Mouse (Mus musculus) R1 (cell line): Measurements from ENCODE around the gene Agbl3.
A peak's percentile ranks its signal among the peaks of the same experiment; 100 is the strongest.

ENCODE experiments used
- DNase-seq: peaks from one replicate; pipeline ENCODE4 v3.0.0-alpha.2; 2018; ENCODE audit warnings: low read depth, low spot score

The Agbl3 gene

DNA sequence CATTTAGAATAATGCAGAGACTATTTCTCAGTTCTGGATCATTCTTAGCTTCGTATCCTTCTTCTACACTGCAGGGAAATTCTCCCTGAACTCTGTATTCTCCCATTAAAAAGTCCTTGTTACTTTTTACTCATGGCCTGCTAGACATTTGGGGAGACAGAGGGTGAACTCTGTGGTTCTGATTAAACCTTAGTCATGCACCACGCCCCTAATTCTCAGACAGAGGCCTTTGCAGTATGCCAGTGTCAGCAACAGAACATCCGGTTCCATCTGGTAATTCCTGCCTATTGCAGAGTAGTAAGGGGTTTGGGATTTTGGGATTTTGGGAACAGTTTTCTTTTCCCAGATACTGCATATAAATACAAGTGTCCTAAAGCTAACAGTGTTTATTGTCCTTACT is 16.6 kb downstream of the Agbl3 start:
- DNase-seq: no peak

DNA sequence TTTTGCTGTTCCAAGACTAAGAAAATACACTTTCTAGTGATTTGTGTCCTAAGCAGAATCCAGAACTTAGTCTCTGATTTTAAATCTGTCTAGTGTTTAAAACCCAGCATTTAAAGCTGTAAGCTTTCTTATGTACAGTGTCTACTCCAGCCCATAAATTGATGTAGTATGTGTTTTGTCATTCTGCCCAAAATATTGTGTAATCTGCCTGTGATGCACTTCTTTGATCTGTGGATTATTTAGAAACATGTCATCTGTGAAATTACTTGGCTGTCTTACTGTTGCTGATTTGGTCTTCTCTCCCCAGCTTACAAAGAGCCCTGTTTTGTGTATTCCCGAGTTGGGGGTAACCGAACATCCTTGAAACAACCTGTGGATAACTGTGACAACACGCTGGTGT is 17.7 kb downstream of the Agbl3 start:
- no peak for DNase-seq

DNA sequence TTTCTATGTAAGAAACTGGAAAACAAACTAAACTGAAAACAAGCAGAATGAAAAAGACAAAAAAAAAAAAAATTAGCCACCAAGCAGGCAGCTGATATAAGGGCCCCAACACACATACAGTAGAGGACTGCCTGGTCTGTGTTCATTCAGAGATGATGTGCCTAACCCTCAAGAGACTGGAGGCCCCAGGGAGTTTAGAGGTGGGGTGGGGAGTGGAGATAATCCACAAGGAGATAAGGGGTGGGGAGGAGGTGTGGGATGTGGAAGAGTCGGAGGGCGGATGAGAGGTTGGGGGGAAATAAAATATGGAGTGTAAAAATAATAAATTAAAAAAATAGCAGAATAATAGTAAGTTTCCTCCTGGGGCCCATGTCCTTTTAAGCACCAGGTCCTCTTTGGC is 25.4 kb downstream of the Agbl3 start:
- DNase-seq: no peak

DNA sequence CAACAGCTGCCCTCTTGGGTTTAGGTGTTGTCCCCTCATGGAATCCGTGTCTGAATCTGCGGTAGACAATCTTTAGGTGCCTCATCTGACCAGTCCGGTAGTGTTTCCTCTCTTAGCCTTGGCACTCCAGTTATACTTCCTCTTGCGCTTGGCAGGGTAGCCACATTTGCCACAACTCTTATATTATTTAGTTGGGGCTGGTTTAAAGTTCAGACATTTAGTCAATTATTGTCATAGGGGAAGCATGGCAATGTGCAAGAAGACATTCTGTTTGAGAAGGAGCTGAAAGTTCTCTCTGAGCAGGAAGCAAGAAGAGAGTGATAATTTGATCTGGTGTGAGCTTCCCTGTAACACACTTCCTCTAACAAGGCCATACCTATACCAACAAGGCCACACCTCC is 30.4 kb downstream of the Agbl3 start:
- no peak for DNase-seq

DNA sequence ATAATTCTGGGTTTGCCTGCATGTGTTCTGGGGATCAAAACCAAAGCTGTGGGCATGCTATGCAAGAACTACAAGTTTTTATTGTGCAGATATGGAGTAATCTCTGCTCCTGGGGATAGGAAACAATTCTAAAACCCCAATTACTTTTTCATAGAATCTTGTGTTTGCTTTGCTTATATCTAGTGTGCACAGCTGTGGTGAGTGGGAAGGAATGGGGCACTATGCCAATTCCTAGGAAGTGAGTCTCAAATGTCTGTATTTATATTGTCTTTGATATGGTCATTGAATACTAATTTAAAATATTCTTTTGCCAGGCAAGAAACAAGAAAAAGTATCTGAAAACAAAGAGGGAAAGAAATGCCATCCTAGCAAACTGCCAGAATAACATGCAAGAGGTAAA is 44.2 kb downstream of the Agbl3 start:
- DNase-seq: no peak

- no peak for DNase-seq
Observed at GRCm38 (mm10) chr6:34832352-34832751, 52.1 kb downstream of the Agbl3 start.

DNA sequence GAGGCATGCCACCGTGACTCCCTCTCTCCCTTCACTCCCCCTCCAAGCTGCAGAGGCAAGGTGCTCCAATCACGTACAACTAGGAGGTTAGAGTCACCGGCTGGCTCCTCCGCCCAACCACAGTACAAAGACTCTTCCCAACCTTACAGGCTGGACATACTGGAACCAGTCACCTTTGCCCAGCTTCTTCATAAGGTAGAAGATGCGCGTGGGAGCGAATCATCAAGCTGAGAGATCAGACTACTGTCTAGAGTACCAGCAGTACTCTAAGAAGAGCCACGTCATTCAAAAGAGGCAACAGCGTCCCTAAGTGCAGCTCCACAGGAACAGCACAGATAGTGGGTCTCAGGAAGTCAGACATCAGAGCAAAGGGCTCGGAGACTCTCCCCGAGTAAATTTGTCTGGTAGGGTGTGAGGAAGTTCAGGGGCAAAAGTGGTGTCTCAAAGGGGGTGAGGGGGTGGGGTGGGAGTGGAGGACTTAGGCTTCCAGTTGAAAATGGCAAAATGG is 81.4 kb downstream of the Agbl3 start:
- DNase-seq: no peak

- no peak for DNase-seq
Observed at GRCm38 (mm10) chr6:34862381-34862780, 82.1 kb downstream of the Agbl3 start.

DNA sequence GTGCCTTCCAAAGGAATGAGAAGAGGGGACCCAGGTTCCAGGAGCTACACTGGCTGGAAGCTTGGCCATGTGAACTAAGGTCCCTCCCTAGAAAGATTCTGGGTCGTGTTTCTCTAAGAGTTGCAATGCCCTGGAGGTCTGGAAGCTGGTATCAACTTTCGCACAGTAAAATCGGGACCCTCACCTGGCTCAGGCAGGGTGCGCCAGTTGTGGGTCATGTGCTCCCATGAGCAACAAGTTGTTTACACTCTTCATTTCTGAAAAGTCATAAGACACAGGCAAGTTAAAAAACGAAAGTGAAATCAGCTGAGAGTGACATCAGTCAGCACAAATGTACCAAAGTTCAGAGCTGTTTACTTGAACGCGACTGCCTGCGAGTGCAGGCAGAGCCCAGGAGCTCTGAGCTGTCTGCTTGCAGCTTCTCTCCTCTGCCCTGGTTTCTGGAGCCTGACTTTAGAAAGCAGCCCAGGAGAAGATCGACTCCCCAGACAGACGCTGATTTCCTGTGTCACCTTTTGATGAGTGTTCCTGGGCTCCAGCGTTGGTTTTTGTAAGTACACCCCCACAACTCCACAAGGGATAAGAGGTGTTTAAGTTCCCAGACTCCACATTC is 82.7 kb downstream of the Agbl3 start, which contains the start of gene Tmem140:
Gene Tmem140 (plus strand): TSS at position 356 of the 613 bp plus-strand sequence.
- DNase-seq: no peak

DNA sequence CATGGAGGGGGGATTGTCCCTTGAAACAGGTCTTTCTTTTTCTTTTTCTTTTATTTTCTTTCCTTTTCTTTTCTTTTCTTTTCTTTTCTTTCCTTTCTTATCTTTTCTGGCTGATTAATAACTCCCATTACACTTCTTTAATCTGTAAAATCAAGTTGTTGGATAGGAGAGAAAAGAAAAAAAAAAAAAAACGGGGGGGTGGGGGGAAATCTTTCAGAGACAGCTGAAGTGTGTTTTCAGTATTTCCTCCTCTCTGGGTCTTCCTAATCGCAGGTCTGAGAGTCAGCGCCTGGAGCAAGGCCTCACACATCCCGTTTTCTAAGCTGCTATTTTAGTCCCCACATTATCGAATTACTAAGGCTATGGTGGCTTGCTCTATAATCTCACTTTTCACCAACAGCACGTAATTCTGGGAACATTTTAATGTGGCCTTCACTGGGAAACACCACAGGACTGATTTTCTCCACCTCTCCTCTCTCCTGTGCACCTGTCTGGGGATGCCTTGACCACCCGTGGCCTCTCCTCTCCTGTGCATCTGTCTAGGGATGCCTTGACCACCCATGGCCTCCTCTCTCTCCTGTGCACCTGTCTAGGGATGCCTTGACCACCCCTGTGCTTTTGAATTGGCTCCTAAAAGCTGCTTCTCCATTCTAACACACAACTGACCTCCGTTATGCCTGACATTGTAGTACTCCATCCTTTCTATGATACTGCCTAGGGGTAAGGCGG is 83.7 kb downstream of the Agbl3 start:
- DNase-seq: no peak

GRCm38 (mm10) chr6:34865213-34865612 is 85.0 kb downstream of the Agbl3 start:
- no peak for DNase-seq

GRCm38 (mm10) chr6:34865711-34866593 is 85.7 kb downstream of the Agbl3 start:
- DNase-seq: no peak

DNA sequence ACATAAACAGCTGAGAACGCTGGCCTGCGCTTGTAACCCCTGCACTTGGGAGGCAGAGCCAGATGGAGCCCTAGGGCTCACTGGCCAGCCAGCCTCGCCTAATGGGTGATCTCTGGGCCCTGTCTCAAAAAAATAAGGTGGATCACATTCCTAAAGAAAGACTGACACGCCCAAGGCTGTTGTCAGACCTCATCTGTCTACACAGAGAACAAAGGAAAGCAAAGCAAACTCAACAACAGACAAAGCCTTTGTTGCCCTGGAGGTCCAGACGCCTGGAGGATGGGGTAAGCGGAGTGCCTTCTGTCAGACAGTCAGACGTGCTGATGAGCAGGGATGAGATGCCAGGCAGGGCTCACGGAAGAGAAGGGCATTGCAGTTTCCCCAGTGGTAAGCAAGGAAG is 86.6 kb downstream of the Agbl3 start:
- DNase-seq: peak; percentile 82

DNA sequence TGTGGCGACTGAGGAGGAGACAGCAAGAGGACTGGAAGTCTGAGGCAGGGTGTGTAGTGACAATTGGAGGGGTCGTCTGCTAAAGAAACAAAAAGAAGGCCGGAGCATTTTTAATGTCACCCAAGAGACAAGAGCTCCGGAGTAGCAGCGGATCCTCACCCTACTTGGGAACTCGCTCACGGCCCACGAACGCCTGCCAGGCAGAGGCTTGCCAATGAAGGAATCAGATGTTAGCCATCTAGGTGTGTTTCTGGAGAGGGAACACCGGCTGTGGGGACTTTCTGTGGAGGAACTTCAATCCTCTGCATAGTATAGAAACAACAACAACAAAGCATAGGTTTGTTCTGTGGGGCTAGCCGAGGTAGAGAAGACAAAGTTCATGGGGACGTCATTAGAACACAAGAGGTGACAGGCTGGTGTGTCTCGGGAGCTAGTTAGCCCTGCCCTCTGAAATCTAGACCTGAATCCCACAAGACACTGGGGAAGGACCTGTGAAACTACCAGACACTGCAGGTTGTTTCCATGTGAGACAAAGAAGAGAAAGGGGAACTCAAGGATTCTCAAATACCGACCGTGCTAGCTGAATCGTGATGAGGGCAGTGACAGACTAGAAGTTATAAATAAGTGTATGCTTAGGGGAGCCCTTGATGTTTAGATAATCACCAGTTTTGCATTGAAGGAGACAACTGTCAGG is 87.2 kb downstream of the Agbl3 start:
- DNase-seq: no peak

DNA sequence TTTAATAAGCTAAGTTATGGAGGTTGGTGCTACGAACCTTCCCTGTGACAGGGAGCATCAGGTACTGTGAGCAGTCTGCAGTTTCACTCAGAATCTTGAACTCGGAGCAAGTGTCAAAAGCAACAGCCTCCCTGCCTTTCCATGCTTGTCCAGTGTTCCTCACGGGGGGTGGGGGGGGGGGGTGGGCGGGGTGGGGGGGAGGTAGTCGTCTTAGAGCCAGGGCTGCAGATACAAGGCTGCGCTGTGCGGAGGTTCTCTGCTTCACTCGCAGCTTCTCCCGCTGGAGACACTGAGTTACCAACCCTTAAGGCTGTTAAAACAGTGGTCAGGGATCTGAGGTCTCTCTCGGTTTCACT is 87.7 kb downstream of the Agbl3 start:
- no peak for DNase-seq

- DNase-seq: no peak
Observed at GRCm38 (mm10) chr6:34868507-34869217, 88.4 kb downstream of the Agbl3 start.

DNA sequence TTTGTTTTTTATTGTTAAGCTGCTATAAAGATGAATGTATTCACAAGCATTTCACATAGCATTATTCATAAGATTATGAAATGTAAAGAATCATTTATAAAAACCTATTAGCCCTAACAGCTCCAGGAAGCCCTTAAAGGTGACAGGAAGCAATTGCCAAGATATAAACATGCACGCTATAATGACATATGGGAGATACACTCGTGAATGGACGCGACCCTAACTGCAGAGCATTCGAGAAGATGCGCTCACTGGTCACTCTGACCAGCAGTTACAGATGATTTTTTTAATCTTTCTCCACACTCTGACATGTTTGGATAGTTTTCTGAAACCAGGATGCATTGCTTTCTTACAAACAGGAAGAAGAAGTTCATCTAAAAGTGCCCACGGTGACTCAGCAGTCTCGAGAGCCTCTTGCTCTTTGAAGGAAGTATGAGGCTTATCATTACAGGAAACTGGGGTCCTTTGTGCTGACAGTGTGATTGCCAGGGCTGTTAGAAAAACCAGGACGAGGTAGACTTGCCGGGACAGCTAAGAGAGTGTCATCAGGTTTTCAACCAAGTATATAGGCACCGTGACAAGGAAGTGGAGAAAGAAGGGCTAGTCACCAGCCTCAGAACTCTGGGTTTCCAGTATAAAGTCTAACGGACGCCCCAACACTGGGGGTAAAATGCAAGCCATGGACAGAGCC is 89.1 kb downstream of the Agbl3 start:
- no peak for DNase-seq

DNA sequence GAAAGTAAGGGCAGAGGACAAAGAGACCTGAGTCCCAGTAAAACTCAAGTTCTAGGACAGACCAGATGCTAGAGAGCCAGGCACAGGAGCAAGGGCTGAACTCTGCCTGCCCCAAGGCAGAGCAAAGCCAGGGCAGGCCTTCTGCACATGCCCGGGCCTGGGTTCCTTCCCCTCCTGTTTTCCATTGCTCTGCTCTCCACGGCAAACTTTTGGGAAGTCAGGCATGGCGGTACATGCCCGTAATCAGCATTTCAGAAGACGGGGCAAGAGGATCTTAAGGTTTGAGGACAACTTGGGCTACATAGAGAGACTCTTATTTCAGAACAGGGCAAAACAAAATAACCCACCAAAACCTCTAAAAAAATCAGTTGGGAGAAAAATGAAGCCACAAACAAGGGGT is 89.9 kb downstream of the Agbl3 start:
- DNase-seq: no peak

GRCm38 (mm10) chr6:34870724-34871123 is 90.5 kb downstream of the Agbl3 start:
- DNase-seq: no peak

- no peak for DNase-seq
Observed at GRCm38 (mm10) chr6:34871929-34872328, 91.7 kb downstream of the Agbl3 start.

- DNase-seq: no peak
Observed at GRCm38 (mm10) chr6:34872871-34873270, 92.6 kb downstream of the Agbl3 start.
